ENCODE assay signal across 10 mouse cellular contexts in the genomic region with DNA sequence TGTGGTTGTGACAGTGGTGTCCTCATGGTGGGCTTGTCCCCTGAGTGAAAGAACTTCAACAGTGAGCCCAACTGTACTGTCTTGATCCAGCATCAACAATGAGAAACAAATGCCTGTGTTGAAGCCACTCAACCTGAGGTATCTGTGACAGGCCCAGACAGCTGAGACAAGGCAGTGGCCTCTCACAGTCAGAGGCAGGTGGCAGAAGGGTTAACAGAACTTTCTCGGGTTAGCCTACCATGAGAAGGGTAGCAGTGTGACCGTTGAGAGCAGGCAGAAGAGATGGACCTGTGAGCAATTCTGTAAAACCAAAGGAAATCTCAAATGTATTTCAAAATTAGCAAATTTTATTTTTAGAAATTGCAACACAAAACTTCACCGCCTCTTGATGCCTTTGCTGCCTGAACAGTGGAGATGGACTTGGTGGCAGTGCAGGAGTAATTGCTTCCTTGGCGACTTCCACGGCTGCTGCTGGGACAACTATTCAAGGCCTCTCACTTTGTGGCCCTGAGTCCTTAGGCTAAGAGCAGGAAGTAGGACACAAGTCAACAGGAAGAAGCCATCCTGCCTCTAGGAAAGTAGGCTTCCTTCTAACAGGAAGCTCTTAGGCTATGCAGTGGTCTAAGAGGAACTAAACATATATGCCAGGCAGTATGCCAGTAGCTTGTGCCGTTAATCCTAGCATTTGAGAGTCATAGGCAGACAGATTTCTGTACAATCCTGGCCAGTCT.
DNase-seq lines count a peak whose midpoint lies in the region; ATAC-seq and TF ChIP-seq lines count a peak whose summit lies in the region.
"Had no signal": no experiment of that assay in that cellular context is flagged by ENCODE, and none has a peak within 500 bp of the region (broad histone marks: within the 10 kb centered on the region; RNA-seq: fewer than 3 reads in every experiment).

No protein-coding gene starts in this region.

- H3K79me2 ChIP-seq in heart, adult 2 months (replicated peaks; ENCODE audit: control insufficient read depth, insufficient read depth, low read length), result no peaks in the 10 kb centered on the region

- WGBS in heart, adult 2 months, result 36% methylated on average over 6 of the region's 6 CpGs
- WGBS in liver, embryonic 16.5 days (ENCODE audit: insufficient replicate concordance), result 30% methylated on average over 6 of the region's 6 CpGs
- WGBS in intestine, embryonic 16.5 days, result 64% methylated on average over 6 of the region's 6 CpGs
- 85% methylated on average over 6 of the region's 6 CpGs for WGBS in hindbrain, embryonic 14.5 days

- peak overlapping the region; percentile 62 for H3K27ac ChIP-seq in heart, adult 2 months
- peak overlapping the region; percentile 84 for H3K27ac ChIP-seq in bone marrow macrophage, adult 2 months (ENCODE audit: insufficient read depth, low read depth, low read length)
- no peak overlapping the region for H3K27ac ChIP-seq in liver, embryonic 16.5 days (ENCODE audit: low read length)
- H3K27ac ChIP-seq in intestine, embryonic 16.5 days (ENCODE audit: low read length), result no peak overlapping the region
- no peak overlapping the region for H3K27ac ChIP-seq in hindbrain, embryonic 14.5 days

- DNase-seq in heart, adult 2 months, result no peak
- no peak for DNase-seq in heart, postnatal 4 days
- DNase-seq in 3134 (ENCODE audit: extremely low read depth, insufficient read length, low spot score), result peak; percentile 33
- no peak for DNase-seq in hindbrain, embryonic 14.5 days (ENCODE audit: low spot score)
- DNase-seq: layer of hippocampus, postnatal 36 days had no signal

- peaks cover 11% of the 10 kb centered on the region for H3K4me1 ChIP-seq in heart, adult 2 months (ENCODE audit: control insufficient read depth, insufficient read depth, low read length)
- H3K4me1 ChIP-seq in bone marrow macrophage, adult 2 months (ENCODE audit: control insufficient read depth, insufficient read depth, low read length), result peaks cover 56% of the 10 kb centered on the region
- H3K4me1 ChIP-seq in liver, embryonic 16.5 days (ENCODE audit: control insufficient read depth, low read depth, low read length), result no peaks in the 10 kb centered on the region; the same call in 1 of the 2 replicates
- H3K4me1 ChIP-seq in intestine, embryonic 16.5 days (ENCODE audit: control insufficient read depth, insufficient read depth, low read length), result peaks cover 10% of the 10 kb centered on the region; the same call in 1 of the 2 replicates
- H3K4me1 ChIP-seq in hindbrain, embryonic 14.5 days (replicated peaks; ENCODE audit: control insufficient read depth, insufficient read depth, low read length), result no peaks in the 10 kb centered on the region

- TF ChIP-seq EP300 in heart, adult 2 months (IDR thresholded peaks at IDR 0.05; ENCODE audit: insufficient read depth, low read depth, low read length), result no peak

- no peaks in the 10 kb centered on the region for H3K27me3 ChIP-seq in heart, adult 2 months (ENCODE audit: control insufficient read depth, insufficient read depth, low read length)
- no peaks in the 10 kb centered on the region for H3K27me3 ChIP-seq in liver, embryonic 16.5 days (ENCODE audit: control insufficient read depth, insufficient read depth, low read depth, low read length)
- H3K27me3 ChIP-seq in intestine, embryonic 16.5 days (replicated peaks; ENCODE audit: control insufficient read depth, insufficient read depth, low read length), result no peaks in the 10 kb centered on the region
- no peaks in the 10 kb centered on the region for H3K27me3 ChIP-seq in hindbrain, embryonic 14.5 days (ENCODE audit: control insufficient read depth, insufficient read depth, low read length)

- TF ChIP-seq CTCF in heart, adult 2 months (IDR thresholded peaks at IDR 0.05), result no peak
- no peak for TF ChIP-seq CTCF in bone marrow macrophage, adult 2 months (IDR thresholded peaks at IDR 0.05; ENCODE audit: low read depth, low read length)

- intact Hi-C loops in heart, adult 2 months (cut with DNase I), result loop anchor here (5.0 kb wide), 2 partner anchors 72 to 192 kb away; a partner anchor contains a TSS

- ATAC-seq in liver, embryonic 16.5 days (ENCODE audit: low read depth), result peak; percentile 54
- no peak for ATAC-seq in megakaryocyte-erythroid progenitor cell, adult 5-6 weeks (replicated peaks; ENCODE audit: low FRiP score, low TSS enrichment, poor library complexity, severe bottlenecking)
- no peak for ATAC-seq in intestine, embryonic 16.5 days
- ATAC-seq in hindbrain, embryonic 14.5 days (ENCODE audit: low FRiP score), result no peak
- ATAC-seq: hindbrain, embryonic 16.5 days had no signal

- H3K4me3 ChIP-seq in heart, adult 2 months, result no peak overlapping the region
- H3K4me3 ChIP-seq in bone marrow macrophage, adult 2 months (ENCODE audit: insufficient read depth, low read length), result no peak overlapping the region
- H3K4me3 ChIP-seq in liver, embryonic 16.5 days (ENCODE audit: low read depth, low read length), result no peak overlapping the region
- H3K4me3 ChIP-seq in intestine, embryonic 16.5 days (ENCODE audit: low read length), result no peak overlapping the region
- no peak overlapping the region for H3K4me3 ChIP-seq in hindbrain, embryonic 14.5 days (replicated peaks; ENCODE audit: low read length)

- no peaks in the 10 kb centered on the region for H3K9me3 ChIP-seq in liver, embryonic 16.5 days (replicated peaks; ENCODE audit: control insufficient read depth, low read length)
- no peaks in the 10 kb centered on the region for H3K9me3 ChIP-seq in intestine, embryonic 16.5 days (ENCODE audit: control insufficient read depth, low read length)
- H3K9me3 ChIP-seq in hindbrain, embryonic 14.5 days (ENCODE audit: control insufficient read depth, low read length), result no peaks in the 10 kb centered on the region

- no peak overlapping the region for H3K9ac ChIP-seq in heart, adult 2 months (ENCODE audit: low read depth, low read length)
- no peak overlapping the region for H3K9ac ChIP-seq in liver, embryonic 16.5 days (ENCODE audit: low read depth, low read length)
- H3K9ac ChIP-seq in intestine, embryonic 16.5 days (ENCODE audit: low read depth, low read length), result no peak overlapping the region
- H3K9ac ChIP-seq in hindbrain, embryonic 14.5 days, result no peak overlapping the region

- no peak for TF ChIP-seq POLR2A in heart, adult 2 months (IDR thresholded peaks at IDR 0.05; ENCODE audit: insufficient read depth, low read depth, low read length)
- no peak for TF ChIP-seq POLR2A in bone marrow macrophage, adult 2 months (IDR thresholded peaks at IDR 0.05; ENCODE audit: borderline replicate concordance, low read depth, low read length)

- no peaks in the 10 kb centered on the region for H3K36me3 ChIP-seq in heart, adult 2 months (ENCODE audit: control insufficient read depth, insufficient read depth, low read length)
- no peaks in the 10 kb centered on the region for H3K36me3 ChIP-seq in liver, embryonic 16.5 days (ENCODE audit: control insufficient read depth, insufficient read depth)
- no peaks in the 10 kb centered on the region for H3K36me3 ChIP-seq in intestine, embryonic 16.5 days (ENCODE audit: control insufficient read depth, insufficient read depth, low read length)
- H3K36me3 ChIP-seq in hindbrain, embryonic 14.5 days (replicated peaks; ENCODE audit: control insufficient read depth, insufficient read depth), result no peaks in the 10 kb centered on the region

- H3K4me2 ChIP-seq in liver, embryonic 16.5 days (ENCODE audit: low read depth, low read length), result no peak overlapping the region
- H3K4me2 ChIP-seq in intestine, embryonic 16.5 days (ENCODE audit: low read depth, low read length), result no peak overlapping the region
- no peak overlapping the region for H3K4me2 ChIP-seq in hindbrain, embryonic 14.5 days (replicated peaks)

Comparison
In these comparisons a context has a peak if more than half of its experiments do, and no peak if none do; other contexts are left out.
1. H3K27ac ChIP-seq: peak in heart, adult 2 months (single experiment) and bone marrow macrophage, adult 2 months (single experiment); none in liver, embryonic 16.5 days (single experiment), intestine, embryonic 16.5 days (single experiment) and hindbrain, embryonic 14.5 days (single experiment).